Mouse (Mus musculus) heart, postnatal 0 days (tissue): ENCODE measurements around the gene Ankrd55.

Experiments
- CTCF ChIP-seq: IDR thresholded peaks from 2 replicates; pipeline ENCODE4 v1.5.1; 2016; ENCODE audit warnings: antibody characterized with exemption, control low read depth, low read depth
- EP300 ChIP-seq: IDR thresholded peaks from 2 replicates; pipeline ENCODE4 v1.6.1; 2016; ENCODE audit warnings: antibody characterized with exemption, low read depth

- TF ChIP-seq CTCF (no peak), EP300 (no peak)
Measured at GRCm38 (mm10) chr13:112378782-112379305, 90.6 kb downstream of the Ankrd55 start.
